Mouse (Mus musculus) kidney, postnatal 14 days (tissue): ENCODE results near the gene Arl6ip4.
A peak's percentile ranks its signal among the peaks of the same experiment; 100 is the strongest.

Experiments
- DNase-seq: peaks from one replicate; pipeline ENCODE4 v3.0.0; 2022; ENCODE audit warnings: mixed read lengths

Gene Arl6ip4

DNA sequence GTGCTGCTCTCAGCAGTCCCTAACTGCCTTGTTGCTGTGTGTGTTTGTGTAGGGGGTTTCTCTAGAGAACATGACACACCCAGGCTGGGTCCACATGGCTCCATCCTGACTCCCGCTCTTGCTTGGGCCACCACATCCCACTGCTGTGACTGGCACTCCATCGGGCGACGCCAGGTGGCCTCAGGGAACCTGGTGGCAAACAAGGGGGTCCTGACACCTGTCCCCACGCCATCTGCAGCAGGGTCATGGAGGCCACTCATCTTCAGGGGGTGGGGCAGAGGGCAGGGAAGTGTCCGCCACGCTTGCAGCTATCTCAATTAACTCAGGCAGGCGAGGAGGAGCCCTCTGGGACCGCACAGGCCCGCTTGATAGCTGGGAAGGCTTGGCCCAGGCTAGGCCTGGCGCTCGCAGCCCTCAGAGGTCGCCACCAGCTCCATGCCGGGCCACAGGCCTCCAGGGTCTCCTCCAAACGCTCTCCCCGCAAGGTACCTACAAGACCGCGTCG lies 20.8 kb upstream of the Arl6ip4 start:
- DNase-seq, result no peak

DNA sequence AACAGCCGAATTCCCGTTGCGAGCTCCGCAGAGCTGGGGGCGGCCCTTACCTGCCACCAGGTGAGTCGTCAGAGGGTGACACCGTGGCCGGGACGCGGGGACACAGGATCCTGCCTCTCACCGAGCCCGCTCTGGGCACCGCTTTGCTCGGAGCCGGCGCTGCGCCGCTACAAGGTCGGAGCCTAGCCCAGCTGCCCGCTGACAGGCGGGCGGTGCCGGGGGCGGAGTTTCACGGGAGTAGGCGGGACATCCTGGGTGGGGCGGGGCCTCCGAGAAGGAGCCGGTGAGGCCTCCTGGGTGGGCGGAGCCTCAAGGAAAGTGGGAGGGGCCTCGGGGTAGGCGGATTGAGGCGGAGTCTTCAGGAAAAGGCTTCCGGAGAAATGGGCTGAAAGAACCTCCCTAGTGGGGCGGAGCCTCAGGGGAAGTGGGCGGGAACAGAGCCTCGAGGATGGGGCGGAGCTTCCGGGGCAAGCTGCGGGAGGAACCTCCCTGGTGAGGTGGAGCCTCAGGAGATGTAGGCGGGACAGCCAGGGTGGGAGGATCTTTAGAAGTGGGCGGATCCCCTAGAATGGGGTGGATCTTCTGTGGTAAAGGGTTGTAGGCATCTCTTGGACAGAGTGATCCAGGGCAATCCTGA lies 20.2 kb upstream of the Arl6ip4 start, which contains the start of gene Abcb9:
Gene Abcb9, minus strand, starts transcription at position 203 of the 637 bp plus-strand sequence.
- DNase-seq, result peak; percentile 99

DNA sequence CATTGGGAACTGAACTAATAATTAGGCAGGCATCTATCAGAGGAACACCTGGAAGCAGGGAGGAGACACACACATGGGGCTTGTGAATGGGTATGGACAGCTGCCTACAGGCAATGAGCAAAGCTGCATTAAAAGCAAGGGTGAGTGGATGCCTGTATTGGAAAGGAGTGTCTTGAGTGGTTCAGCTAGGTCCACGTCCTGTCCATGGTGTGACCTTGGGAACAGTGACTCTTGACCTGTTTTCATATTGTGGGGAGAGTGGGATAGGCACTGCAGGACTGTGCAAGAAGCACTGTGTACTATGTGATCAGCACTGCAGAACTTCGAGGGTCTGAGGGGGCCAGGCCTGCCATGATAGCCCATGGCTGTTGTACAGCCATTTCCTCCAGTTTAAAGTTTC lies 17.0 kb upstream of the Arl6ip4 start:
- no peak for DNase-seq

DNA sequence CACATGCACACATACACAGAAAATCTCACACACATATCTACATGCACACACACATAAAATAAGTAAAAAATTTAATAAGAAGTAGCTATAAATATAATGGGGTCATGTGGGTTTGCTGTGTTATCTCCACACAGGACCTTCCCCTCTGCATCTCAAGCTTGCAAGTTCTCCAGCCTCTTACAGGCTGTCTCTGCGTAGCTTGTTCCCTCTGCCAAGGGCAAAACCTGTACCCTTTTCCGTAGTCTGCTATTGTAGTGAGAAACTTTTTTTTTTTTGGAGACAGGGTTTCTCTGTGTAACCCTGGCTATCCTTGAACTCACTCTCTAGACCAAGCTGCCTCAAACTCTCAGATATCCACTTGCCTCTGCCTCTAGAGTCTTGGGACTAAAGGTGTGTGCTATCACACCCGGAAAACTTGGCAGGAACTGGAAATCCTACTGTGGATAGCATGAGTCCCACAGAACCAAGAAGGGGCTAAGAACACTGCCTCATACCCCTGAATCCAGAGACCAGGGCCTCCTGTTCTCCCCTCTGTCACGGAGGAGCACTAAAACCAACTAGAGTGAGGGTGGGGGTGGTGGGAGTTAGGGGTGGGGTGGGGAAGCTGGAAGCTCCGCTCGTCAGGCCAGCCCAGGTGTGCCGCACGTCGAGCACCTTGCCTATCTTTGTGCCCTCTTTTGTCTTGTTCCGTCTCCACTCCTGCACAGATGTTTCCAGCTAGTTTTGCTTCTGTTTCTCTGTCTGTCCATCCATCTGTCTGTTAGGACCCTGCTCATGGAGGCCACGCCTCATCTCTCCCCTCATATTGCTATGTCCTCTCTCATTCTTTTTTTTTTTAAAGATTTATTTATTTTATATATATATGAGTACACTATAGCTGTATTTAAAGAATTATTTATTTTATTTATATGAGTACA lies 15.5 kb upstream of the Arl6ip4 start:
- no peak for DNase-seq

DNA sequence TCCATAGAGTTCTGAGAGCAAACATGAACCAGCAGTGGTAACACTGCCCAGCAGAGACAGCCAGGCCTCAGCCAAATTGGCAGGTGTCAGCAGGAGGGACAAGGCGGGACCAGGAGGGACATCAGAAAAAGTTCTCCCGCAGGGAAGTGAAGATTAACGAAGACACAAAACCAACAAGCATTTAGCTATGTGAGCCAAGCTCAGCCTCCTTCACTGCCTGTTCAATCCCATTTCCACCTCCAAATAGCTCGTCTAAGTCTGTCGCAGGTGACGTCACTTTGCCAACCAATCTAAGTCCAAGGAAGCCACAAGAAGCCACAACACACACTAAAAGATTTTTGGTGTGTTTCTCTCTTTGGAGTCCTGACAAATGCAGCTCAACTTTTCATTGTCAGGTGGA lies 13.6 kb upstream of the Arl6ip4 start:
- no peak for DNase-seq

DNA sequence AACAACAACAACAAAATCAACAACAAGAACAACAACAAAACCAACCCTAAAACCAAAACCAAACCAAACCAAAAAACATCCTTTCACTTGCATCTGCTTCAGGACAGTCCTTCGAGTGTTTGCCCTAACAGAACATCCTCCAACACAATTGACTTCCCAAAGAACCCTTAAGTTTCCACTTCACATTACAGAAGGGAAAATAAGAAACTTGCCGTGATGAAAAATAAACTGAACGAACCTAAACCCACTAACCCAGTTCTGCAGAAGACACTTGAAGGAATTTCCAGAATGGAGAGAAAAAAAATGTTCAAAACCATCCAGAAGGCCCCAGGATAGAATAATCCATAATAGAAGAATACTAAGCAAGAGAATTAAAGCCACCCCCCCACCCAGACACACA lies 12.9 kb upstream of the Arl6ip4 start:
- no peak for DNase-seq

DNA sequence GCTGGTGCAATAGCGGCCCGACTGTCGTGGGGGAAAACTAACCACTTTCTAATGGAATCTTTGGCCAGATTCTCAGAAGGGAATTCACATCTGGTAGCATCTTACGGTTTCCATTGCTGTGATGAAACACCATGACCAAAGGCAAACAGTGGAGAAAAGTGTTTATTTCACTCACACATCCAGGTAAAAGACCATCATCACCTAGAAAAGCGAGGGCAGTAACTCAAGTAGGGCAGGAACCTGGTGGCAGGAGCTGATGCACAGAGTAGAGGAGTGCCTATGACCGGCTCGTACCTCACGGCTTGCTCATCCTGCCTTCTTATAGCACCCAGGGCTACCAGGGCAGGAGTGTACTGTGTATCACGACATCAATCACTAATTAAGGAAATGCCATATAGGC lies 12.3 kb upstream of the Arl6ip4 start:
- no peak for DNase-seq

DNA sequence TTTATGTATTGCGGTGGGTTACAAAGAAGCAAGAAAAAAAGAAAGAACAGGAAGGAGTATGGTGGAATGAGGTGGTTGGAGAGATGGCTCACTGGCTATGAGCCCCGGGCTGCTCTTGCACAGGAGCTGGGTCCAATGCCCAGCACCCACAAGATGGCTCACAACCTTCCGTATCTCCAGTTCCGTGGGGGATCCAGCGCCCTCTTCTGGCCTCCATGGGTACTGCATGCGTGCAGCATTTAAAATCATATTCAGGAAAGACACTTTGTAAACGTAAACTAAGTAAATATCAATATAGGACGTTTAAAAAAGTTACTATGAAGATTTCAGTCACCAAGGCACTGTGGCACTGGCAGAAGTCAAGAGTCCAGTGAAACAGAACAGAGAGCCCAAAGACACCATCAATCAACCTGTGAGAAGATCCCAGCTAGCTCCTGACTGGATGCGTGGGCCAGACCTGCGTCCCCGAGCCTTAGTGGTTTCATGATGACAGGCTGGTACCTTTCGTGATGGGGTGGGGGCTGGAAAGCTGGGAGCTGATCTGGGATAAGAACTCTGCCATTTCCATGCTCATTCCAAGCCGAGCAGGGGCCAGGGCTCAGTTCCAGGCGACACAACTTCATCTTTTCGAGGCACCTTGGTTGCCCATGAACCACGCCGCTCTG lies 4.7 kb upstream of the Arl6ip4 start:
- peak; percentile 41 for DNase-seq

DNA sequence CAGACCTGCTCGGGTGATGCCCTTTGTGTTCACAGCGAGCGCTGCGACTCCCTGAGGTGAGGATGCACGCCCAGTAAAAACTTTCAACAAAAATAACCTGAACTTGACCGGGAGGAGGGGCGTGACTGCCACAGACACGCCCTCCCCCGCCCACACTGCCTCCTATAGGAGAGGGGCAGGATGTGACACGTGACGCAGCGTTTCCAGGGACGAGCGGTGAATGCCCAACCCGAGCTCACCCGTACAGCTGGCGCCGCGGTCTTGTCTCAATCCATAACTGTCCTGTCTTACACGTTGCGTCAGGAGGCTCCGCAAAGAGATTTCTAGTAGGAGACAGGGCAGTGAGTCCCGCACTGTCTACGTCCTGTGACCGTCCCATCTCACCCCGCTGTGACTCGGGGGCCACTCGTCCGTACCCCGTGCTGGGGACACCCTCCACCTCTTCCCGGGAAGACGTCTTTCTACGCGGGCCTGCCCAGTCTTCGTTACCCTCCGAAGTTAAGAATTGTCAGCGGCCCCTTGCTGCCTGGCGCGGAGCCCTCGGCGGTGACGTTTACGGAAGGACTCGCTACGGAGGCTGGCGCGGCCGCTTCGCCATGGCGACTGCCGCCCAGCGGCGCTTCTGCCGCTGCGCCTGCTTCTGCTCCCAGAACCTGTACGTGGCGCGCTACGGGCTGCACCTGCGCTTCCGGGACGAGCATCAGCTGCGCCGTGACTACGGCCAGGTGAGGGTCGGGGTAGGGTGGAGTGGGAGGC lies 4.0 kb upstream of the Arl6ip4 start, which contains the start of gene Ogfod2:
Gene Ogfod2, plus strand, starts transcription at position 556 of the 756 bp plus-strand sequence.
- peak; percentile 96 for DNase-seq

DNA sequence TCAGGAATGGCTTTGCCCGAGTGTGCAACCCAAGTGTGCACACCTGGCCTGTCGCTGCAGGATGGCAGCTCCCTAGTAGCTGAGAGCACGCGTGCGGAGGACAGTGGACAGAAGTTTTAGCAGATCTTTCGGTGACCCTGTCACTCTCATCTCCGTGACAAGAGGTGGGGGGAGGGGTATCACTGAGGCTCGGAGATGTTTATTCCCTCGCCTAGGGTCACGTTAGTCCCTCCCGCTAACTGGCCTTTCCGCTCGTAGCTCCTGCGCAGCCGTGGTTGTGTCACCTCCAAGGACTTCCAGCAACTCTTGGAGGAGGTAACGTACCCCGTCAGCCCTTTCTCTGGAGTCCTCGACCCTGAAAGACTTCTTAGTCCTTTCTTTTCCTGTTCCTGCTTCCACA lies 3.4 kb upstream of the Arl6ip4 start:
- DNase-seq, result no peak

DNA sequence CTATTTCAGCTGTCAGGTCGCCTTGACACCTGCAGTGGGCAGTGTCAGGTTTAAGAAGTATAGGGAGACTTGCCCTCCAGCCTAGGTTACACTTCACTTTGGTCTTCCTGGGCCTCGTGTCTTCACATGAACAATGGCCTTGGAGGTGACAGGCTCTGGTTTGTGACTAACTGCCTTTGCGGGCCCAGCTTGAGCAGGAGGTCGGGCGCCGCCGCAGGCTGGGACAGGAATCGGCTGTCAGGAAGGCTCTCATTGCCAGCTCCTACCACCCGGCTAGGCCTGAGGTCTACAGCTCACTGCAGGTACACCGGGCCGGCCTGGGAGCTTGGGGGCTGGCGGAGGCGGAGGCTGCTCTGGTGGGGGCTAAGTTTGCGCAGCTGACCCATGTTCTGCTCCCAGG lies 2.9 kb upstream of the Arl6ip4 start:
- peak; percentile 73 for DNase-seq

DNA sequence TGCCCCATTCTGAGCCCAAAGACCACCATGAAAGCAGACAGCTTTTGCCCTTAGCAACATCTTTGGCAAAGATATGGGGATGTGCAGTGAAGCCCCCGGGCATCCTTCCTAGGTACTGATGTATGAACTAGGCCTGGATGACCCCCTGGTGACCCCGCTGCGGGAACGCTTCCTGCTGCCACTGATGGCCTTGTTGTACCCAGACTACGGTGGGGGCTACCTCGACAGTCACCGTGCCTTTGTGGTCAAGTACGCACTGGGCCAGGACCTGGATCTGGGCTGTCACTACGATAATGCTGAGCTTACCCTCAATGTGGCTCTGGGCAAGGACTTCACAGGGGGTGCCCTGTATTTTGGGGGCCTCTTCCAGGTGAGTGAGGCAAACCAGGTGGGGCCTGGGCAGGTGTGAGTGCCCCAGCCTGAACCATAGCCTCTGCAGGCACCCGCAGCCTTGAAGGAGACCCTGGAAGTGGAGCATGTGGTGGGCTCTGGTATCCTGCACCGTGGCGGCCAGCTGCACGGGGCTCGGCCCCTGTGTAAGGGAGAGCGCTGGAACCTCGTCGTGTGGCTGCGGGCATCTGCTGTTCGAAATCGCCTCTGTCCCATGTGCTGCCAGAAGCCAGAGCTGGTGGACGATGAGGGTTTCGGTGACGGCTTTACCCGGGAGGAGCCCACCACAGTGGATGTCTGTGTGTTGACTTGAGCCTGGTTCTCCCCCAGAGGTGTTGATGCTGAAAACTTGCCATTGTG lies 1.4 kb upstream of the Arl6ip4 start:
- DNase-seq, result no peak

DNA sequence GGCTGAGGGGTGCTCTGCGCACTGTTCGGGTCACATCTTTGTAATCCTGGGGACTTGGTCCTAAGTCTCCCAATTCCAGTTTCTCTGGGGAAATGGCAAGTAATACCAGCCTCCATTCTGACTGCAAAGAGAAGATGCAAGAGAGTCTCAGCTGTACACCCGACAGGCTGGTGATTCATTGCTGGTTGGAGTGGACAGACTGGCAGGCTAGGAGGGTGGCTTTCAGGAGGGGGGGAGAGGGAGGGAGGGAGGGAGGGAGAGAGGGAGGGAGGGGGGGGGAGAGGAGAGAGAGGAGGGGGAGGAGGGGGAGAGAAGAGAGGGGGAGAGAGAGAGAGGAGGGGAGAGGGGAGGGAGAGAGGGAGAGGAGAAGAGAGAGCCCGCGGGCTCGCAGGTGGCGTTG lies 358 bp upstream of the Arl6ip4 start:
- DNase-seq, result no peak

DNA sequence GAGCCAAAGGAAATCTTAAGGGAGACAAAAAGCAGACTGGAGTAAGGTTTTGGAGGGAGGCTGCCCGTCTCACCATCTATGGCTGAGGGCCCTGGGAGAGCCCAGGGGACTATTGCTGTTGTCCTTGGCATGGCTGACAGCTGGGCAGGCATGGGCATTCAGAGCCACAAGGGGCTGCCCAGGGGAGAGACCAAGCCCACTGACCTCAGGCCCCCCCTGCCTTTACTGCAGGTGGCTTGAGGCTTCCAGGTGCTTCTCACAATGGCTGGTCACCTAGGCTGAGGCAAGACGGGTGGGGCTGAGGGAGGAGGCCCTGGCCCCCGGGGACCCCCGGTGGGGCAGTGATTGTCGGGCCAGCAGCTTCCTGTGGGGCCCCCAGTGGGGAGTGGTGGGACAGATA lies 3.3 kb downstream of the Arl6ip4 start:
- no peak for DNase-seq

DNA sequence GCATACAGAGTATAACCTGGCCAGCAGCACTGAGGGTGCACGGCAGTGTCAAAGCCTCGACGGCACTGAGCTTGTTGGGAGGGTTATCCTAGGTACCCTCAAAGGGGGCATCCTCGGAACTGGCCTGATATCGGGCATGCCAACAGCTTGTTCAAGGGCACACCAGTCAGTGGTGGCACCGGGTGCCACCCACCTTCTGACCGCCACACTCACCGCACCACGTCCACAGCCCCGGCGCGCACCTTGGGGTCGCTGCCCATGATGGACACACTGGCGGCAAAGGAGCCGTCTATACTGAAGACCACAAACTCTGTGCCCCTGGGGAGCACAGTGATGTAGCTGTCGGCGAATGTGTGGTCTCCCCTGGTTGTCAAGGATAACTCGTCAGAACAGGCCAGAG lies 6.5 kb downstream of the Arl6ip4 start:
- DNase-seq, result no peak

DNA sequence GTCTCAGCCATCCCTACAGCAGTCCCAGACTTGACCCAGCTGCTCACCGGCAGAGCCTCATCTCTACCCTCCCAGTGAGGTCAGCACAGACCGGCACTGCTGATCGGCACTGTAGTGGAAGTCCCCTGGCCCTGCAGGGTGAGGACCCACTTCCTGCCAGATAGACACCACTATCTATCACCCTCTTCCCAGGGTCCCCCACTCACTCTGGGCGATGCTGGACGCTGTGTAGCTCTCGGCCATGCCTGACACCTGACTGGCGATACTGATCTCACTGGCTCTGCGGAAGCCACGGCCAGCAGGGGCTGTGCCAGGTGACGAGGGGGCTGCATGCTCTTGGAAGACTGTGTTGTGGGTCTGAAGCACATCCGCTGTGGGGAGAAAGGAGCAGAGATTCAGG lies 9.2 kb downstream of the Arl6ip4 start:
- DNase-seq, result no peak

DNA sequence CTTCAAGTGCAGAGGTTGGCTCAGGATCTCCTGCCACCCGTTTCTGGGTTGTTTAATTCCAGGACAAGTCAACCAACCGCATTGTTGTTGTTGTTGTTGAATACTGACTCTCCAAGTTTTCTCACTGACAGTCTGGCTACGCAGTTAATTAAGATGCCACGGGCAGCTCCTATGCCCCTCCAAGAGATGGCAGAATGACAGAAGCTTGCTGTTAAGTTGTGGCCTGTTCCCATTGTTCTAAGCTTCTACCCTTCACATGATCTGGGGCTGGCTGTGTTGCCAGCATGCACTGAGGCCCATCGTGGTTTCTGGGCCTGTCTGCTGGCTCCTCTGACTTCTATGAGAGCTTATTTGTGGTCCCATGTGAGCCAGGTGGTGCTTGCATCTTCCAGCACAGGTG lies 18.4 kb downstream of the Arl6ip4 start:
- DNase-seq, result no peak

DNA sequence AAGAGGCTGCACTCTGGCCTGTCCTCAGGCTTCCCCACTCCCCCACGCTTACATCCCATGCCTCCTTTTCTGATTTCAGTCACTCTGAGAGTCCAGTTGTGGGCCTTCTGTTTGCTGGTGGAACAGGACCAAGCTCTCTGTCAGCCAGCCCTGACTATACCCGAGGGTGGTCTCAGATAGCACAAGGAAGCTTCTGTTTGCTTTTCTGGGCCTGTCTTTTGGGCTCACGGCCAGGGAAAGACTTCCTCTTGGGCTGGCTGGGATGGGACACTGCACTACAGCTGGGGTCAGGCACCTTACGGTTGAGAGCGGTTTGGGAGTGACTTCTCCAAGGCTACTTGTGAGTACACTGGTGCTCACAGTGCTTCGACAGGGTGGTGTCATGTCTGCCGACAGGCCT lies 22.2 kb downstream of the Arl6ip4 start:
- DNase-seq, result no peak

DNA sequence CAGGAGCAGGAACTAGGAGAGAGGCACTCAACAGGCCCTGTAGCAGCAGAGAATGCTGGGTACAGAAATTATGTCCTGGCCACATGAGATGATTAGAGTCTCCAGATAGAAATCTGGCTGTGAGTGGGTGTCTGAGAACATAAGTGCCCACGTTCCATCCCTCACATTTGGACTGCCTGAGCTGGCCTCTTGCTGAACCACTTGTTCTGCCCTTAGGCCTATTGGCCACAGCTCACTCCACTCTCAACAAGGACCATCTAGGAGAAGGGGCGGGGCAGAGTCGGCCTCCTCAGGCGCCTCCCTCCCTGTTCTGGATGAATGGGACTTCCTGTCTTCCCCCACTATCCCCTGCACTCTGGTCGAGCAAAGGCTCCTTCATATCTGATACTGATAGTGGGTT lies 33.1 kb downstream of the Arl6ip4 start:
- DNase-seq, result no peak

DNA sequence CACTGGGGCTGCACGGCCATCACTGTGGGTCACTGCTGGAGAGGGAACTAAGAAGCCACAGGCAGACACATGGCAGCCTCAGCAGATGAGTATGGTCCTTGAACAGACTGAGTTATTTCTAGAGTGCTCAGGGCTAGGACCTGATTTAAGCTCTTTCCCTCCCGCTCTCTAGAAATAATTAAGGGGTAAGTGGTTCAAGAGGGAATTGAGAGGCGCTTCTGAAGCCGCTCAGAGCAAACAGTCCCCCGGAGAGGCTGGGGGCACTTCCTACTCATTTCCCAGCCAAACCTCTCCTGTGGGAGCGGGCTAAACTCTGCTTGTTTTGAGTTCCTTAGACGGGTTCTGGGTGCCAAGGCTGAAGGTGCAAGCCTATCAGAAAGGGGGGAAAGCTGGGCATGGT lies 35.0 kb downstream of the Arl6ip4 start:
- DNase-seq, result no peak

DNA sequence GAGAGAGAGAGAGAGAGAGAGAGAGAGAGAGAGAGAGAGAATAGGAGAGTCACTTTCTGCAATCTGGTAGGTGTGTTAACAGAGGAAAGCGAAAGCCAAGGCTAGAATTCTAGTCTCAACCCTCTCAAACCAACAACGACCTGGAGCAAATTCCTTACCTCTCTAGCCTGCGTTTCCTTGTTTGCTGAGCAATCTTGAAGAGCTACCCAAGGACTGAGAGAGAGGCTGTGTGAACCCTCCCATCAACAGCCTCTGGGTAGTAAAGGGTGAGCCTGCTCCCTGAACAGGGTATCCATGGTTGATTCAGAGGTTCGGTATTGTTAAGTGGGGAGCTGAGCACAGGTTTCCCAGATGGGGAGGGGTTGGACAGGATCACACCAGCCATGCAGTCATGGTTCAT lies 36.8 kb downstream of the Arl6ip4 start:
- no peak for DNase-seq

DNA sequence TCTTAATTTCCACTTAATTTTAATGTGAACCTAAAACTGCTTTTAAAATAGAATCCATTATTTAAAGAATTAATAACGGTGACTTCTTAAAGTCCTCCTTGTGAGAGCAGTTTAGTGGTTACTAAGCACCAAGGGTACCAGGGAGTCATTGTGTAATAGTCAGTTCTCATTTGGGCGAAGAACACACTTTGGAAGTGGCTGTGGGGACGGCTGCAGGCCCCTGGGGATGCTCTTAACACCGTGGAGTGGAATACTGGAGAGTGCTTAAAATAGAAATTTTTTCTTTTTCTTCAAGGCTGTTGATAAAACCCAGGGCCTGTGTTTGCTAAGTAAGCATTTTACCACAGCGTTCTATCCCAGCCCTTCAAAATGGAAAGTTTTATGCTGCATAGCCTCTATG lies 40.1 kb downstream of the Arl6ip4 start:
- no peak for DNase-seq
